Mouse (Mus musculus) layer of hippocampus, adult 9-11 months (tissue): ENCODE data around the gene Pdgfd.
A peak's percentile ranks its signal among the peaks of the same experiment; 100 is the strongest.

Experiments used
- DNase-seq: peaks from one replicate; pipeline ENCODE4 v3.0.0; 2022

The Pdgfd gene

DNA sequence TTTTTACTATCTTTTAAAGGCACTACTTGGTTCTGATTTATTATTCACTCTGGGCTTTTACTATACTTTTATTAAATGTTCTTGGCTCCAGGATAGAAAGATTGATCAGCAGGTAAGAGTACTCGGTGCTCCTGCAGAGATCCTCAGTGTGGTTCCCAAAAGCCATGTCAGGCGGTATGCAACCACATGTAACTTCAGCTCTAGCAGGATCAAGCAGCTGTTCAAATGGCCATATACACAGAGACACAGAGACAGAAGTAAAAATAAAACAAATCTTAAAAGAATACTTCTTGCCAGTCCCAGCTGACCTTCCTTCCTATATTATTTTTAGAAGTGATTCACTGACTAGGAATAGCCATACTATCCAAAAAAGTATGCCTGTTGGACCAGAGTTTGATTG lies 157.0 kb downstream of the Pdgfd start:
- DNase-seq, result no peak

- no peak for DNase-seq
These were observed 165.1 kb downstream of the Pdgfd start for GRCm38 (mm10) chr9:6333499-6333898.

- no peak for DNase-seq
These were observed 167.9 kb downstream of the Pdgfd start for GRCm38 (mm10) chr9:6336236-6336635.

DNA sequence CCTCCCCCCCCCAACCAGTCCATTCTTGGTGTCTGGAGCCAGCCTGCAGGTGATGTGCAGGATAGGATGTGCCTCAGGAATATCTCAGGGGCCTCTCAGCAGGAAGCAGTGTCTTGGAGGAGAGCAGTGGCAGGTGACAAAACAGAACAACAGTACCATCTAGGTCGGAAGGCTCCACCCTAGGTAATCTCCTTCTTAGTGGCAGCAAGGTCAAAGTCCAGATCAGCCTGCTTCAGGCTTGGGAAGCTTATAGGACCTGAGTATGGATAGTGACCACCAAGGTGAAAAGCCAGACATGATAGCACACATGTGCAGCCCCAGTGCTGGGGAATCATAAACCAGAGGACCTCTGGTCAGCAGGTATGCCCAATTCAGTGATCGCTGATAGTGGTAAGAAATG lies 169.5 kb downstream of the Pdgfd start:
- no peak for DNase-seq

- no peak for DNase-seq
These were observed 170.0 kb downstream of the Pdgfd start for GRCm38 (mm10) chr9:6338344-6338743.

DNA sequence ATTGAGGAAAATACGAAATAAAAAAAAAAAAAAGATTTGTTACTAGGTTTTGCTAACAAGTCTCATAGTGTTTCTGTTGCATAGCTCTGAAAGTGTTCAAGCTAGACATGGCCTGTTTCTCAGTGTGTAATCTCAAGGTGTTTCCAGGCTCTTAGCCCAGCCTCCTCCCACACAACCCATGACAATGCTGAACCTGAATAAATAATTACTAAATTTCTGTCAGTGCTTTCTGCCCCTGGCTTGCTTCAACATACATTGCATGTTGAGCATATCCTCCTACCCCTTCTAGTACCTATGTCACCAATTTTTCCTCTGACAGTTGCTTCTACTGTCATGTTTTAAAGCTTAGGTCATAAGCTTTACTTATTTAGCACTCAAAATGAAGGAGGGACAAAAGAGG lies 171.0 kb downstream of the Pdgfd start:
- DNase-seq, result no peak

DNA sequence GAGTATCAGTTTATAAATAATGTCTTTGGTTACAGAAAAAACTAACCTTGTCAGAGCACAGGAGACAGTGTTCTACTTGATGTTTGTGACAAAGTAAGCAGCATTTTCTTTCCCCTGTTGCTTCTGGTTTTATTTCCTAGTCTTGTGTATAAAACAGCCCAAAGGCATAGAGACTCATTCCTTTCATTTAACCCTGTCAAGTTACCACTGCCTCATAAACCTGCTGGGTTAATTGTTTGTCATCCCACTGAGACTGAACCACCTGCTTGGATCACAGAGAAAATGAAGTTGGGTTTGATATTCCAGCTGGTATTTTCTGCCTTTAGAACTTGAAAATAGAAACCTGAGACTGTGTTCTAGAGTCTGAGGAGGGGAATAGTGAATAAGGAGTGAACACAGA lies 172.4 kb downstream of the Pdgfd start:
- no peak for DNase-seq

DNA sequence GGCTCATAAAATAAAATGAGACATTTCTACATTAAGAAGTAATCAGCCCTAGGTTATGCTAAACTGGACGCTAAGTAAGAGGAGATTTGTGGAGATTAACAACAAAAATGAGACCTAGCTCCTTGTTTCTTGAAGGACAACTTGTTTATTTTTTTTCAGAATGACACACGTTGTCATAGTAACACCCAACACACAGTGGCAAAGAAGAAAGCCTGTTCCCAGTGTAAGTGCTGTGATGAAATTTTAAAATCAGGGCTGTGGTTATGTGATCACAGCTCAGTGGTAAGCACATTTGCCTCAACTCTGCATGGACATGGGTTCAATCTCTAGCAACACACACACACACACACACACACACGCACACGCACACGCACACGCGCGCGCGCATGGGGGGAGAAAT lies 174.5 kb downstream of the Pdgfd start:
- no peak for DNase-seq

DNA sequence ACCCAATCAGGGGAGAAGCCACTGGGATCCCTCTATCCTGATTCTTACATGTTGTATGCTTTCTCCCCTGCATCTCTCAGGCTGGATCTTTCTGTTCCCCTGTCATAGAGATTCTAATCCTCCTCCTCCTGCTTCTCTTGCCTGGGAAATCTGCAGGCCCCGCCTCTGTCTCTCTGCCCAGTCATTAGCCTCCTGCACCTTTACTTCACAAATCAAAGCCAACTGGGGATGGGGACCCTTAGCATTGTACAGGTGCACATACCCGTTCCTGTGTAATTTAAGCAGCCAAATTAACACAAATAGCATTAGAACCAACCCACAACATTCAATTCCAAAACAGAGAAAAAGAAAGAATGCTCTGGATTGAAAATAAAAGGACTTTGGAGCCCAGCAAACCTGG lies 176.1 kb downstream of the Pdgfd start:
- no peak for DNase-seq

GRCm38 (mm10) chr9:6344924-6345323 lies 176.5 kb downstream of the Pdgfd start:
- peak; percentile 2 for DNase-seq

DNA sequence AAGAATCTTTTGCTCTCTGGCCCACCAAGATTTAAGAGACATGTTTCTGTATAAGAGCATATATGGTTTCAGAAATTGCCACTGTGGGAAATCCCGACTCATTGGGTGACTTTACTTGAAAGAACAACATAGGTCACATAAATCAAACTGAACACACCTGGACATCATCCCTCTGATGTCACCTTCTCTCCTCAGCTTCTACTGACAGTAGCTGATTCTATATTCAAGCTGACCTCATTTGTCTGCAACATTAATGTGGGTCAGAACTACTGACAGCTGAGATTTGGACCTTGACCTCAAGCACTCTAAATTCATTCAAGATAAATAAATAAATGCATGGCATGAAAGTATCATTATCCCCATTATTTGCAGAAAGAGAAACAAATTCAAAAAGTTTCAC lies 177.0 kb downstream of the Pdgfd start:
- no peak for DNase-seq

DNA sequence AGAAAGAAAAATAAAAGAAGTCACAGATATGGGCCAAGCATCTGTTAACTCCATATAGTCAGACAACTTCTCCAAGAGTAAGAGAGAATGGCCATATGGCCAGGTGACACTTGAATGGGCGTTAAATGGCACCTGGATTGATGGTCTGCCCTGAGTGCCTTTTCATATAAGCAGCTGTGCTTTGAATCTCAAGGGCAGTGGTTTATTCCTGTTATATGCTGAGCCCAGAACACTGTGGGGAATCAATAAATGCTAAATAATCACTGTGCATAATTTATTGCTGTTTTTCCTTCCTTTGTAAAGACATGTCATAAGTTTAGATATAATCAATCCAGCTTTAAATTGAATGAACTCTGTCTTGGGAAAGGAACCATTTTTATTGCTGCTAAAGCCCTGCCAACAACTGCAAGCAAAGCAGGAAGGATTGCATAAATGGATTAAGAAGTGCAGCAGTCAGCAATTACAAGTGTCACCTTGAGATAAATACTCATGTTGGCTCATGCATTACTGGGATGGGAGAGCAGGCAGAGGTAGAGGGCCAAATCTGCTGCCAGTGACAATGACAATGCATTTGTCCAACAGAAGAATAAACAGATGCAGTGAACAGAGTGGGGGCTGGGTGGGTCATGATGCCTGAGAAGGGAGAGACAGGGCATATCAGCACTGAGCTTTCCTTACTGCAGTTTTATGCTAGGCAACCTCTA lies 185.0 kb downstream of the Pdgfd start:
- DNase-seq, result no peak

DNA sequence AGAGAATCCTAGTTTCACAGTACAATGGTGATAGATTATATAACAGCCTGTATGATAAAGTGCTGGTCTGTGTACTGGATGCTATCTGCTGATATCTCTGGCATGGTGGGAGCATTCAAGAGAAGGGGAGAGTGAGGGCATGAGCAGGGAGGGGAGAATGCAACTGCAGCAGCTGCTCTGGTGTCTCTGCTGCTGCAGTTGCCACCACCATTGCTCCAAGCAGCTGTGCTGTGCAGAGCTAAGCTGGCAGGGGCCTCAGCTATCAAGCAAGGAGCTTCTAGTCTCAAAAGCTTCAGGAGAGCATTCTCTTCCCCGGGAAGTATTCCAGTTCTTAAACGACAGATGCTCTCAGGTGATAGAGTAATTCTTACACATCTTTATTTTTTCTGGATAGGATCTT lies 192.4 kb downstream of the Pdgfd start:
- no peak for DNase-seq

GRCm38 (mm10) chr9:6366550-6366949 lies 198.2 kb downstream of the Pdgfd start:
- no peak for DNase-seq

DNA sequence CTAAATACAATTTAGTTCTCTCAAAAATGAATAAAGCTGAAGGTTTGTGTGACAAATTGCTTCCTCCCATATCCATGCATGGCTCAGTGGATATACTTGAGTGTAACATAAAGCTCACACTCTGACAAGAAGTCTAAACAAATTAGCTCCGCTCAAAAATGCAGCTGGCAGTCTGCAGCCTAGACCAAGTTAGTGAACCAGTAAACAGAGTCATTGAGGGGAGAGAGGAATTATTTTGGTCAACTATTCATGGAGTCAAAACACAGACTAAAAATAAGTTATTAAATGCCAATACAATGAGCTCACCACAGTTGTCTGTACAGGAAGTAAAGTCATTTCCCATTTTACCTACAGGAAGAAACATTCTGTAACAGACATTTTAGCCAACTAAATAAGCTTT lies 233.4 kb downstream of the Pdgfd start:
- DNase-seq, result no peak

DNA sequence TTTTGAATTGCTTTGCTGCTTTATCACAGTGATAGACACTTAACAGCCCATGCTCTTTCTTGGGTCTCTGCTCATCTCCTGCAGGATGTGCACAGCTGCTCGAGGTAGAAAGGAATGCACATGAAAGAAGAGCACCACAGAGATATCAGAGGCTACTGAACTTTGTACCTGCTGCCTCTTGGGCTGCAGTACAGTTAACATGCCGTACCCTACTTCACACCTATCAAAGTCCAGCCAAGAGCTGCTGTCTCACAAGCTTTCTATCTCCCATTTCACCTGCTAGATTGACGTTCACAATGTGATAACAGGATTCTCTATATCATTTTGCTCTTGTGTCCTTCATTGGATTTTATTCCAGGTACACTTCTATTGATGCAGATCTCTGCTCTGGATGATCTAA lies 238.2 kb downstream of the Pdgfd start:
- DNase-seq, result no peak

DNA sequence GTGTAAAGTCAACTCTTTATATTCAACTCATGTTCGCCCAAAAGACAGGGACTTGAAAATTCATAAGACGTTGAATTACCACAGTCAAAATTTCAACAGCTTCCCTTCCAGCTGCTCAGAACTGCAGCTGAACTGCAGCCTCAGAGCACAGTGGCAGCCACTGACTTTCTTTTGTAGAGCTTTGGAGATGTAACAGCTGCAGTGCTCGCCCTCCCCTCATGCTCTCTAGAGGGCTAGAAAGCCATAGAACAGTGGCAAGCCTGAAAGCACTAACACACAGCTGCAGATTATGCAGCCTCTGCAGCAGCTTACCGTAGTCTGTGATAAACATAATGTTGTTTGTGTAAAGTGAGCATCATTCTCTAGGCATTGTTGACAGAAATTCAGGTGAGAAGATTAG lies 239.6 kb downstream of the Pdgfd start:
- peak; percentile 3 for DNase-seq

DNA sequence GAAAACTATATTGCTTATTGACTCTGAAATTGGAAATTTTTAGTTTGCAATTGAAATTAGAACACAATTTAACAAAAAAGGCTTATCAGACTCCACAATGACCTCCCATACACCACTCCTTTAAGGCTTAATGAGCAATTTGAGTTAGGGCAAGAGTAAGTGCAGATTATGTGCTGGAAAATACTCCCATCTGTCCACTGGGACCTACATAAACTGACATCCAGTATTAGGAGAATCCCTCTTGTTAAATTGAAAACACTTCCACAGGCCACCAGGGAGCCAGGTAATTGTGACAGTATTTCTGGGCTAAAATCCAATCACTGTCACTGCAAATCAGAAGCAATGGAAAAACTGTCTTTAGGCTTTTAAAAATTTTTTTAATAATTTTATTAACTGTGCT lies 256.2 kb downstream of the Pdgfd start:
- DNase-seq, result no peak
